Mouse (Mus musculus): ENCODE results near the gene Hist1h2ba. TPM values are rescaled to one million over a fixed set of nuclear protein-coding genes. Genes with fewer than 3 reads are reported as not detected.

Hist1h2ba gene
- not detected for total RNA-seq (2022)

DNA sequence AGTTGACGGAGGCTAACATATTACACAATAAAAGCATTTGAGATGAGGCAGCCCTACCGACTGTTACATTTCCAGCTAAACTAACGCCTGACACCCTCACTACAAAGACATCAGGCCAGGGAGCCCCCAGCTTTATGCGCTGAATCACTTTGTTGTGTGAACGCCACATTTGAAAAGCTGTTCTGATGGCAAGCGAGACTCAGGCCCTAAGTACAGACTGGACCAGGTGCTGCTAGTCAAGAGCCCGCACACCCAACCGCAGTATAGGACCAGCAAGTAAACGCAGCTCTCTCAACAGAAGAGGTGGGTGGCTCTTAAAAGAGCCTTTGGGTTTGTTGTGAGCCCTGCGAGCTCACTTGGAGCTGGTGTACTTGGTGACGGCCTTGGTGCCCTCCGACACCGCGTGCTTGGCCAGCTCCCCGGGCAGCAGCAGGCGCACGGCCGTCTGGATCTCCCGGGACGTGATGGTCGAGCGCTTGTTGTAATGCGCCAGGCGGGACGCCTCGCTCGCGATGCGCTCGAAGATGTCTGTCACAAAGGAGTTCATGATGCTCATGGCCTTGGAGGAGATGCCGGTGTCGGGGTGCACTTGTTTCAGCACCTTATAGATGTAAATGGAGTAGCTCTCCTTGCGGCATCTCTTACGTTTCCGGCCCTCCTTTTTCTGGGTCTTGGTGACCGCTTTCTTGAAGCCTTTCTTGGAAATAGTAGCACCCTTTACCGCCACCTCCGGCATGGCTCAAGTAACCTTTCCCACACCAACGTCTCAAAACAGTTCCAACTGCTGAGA is at the start of gene Hist1h2ba:
Gene Hist1h2ba (minus strand): TSS at position 736 of the 790 bp plus-strand sequence.
- no peak for DNase-seq

- DNase-seq, result no peak
These were observed 38.3 kb upstream of the Hist1h2ba start for GRCm38 (mm10) chr13:23972271-23972670.

DNA sequence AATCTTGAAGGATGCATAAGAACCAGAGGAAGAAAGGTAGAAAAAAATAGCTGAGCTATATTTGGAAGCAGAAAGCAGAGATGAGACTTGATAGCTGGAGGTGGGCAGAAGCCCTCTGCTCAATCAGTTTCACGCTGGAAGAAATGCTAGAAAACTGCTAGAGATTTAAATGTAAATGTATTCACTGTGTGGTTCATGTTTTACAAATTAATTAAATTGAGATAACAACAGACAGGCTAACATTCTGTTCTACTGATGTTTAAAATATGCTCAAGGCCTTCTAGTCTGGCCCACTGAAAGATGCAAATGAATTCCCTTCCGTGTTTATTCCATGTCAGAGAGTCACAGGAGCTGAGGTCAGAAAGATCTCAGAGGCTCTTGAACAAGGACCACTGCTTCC is 37.9 kb upstream of the Hist1h2ba start:
- no peak for DNase-seq

- DNase-seq, result no peak
These were observed 31.0 kb upstream of the Hist1h2ba start for GRCm38 (mm10) chr13:23964909-23965308.

DNA sequence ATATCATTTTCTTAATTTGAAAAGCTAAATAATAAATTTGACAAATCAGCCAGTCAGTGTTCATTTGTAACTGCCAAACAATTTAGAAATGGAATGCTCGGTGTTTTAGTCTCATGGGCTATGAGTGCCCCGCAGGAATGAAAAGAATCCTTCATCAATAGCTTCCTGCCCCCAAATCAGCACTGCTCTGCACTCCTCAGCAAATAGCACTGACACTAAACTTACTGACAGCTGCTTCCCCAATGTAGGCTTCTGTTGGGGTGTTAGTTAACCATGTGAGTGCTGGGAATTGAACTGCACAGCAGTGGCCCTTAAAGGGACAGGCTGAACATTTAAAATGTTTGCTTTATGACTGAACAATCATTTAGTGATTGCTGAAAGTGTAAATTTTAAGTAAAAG is 25.8 kb upstream of the Hist1h2ba start:
- DNase-seq, result no peak

- DNase-seq, result peak; percentile 39
These were observed 17.0 kb upstream of the Hist1h2ba start for GRCm38 (mm10) chr13:23950928-23951327.

- no peak for DNase-seq
These were observed 15.7 kb upstream of the Hist1h2ba start for GRCm38 (mm10) chr13:23949484-23950246.

DNA sequence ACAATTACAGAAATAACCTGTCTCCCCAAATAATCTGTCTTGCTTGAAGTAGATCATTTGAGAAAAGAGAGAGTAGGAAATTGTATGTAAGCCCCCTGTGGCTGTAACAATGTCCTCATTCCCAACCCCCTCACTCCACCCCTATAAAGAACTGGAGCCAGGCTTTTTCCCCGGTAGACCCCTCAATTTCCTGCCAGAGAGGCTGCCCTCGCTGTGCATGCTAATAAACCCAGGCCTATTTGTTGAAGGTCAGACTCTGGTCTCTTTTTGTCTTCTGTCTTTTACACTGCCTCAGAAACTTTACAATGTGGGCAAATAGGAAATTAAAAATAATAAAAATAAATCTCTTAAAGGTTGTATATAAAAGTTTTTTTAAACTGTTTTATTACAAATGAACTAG is 12.3 kb upstream of the Hist1h2ba start:
- no peak for DNase-seq

DNA sequence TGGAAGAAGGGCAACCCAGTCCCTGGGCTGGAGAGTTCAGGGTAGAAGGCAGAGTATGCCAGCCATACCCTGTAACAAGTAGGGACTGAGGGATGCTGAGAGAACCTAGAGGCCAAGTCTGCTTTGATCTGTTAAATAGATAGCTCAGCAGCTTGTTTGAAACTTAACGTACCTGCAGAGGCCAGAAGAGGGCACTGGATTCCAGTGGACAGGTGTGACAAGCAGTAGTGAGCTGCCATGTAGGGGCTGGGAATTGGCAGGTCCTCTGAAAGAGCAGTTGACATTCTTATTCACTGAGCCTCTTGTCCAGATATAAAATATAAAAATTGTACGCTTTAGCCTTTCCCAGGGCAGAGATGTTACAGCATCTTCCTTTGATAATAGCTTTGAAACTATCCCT is 8.9 kb upstream of the Hist1h2ba start:
- DNase-seq, result no peak

DNA sequence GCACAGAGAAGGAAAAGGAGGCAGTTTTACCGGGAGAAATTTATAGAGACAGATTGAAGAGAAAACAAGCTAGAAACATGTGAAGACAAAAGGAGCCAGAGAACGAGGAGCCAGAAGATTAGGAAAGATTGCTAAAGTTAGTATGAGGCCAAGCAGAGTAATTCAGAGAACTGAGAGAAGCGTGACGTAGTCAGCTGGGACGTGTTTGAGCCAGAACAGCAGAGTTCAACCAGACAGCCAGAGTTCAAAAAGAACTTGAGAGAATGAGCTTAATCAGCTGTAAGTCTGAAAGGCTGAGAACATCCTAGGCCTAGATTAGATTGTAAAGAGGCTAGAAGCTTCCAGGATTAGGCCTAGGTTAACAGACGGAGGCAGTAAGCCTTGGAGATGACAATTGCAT is 6.3 kb upstream of the Hist1h2ba start:
- DNase-seq, result no peak

DNA sequence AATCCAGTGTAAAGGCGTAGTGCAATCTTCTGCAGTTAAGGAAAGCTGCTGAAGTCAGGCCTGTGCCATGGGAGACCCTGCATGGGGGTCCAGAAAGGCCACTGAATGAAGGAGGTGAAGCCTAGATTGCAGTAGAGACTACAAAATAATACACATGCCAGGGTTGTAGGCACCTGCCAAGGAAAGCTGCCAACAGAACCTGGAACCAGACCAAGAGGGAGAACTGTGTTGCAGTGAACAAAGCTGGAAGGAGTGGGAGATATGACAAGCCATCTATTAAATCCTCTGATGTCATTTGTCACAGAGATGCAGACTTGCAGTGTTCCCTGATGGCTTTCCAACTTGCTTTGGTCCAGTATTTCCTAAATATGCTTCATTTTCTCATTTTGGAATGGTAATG is 4.7 kb upstream of the Hist1h2ba start:
- DNase-seq, result no peak

GRCm38 (mm10) chr13:23934211-23934520 is 210 bp upstream of the Hist1h2ba start, which contains the start of gene Hist1h2aa:
Hist1h2aa (plus strand) TSS chr13:23934462.
- no peak for DNase-seq

DNA sequence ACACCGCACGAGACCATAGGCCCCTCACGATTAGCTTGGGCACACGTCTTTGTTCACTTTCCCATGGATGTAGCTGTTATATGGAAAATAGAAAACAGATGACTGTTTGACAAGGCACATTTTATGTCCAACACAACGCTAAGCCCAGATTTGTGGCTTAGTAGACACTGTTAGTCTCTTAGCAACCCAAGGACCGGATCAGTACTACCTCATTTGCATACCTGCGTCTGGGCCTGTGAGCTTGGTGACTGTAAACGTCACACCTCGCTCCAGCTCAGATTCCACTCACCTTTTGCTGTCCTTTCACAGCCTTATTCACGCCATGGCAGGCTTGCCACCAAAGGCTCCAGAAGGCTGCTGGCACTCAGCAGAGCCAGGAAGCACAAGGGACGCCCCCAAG is 3.1 kb downstream of the Hist1h2ba start:
- DNase-seq, result no peak

DNA sequence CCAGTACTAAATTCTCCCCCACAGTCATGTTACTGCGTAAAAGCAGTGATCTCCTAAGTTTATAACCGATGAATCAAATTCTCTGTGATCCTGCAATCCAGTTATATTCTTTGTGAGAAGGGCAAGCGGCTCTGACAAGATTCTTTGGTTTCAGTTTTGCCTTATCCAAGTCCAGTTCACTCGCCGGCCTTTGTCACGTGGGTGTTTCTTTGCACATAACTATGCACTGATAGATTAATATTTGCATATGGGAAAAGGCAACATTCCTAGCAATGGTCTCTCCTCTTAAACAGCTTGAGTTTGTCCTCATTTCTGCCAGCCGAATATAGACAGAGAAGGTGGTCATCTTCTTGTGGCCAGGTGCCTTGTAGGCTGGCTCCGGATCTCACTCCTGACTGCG is 3.5 kb downstream of the Hist1h2ba start:
- DNase-seq, result no peak

DNA sequence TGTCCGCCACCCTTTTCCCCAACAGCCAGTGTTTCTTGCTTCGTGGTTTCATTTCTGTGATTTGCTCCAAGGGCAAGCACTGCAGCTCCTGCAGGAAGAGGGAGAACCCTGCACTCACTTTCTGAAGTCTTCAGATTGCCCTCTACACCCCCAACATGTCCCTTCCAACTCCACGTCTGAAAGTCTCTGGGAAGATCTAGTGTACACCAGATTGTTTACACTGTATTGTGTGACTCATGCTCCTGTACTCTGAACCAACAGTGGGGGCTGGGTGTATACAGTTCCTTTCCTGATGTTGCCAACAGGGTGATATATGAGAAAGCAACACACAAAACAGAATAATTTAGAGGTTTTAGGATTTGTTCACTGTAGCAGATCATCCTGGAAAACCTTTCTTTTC is 5.3 kb downstream of the Hist1h2ba start:
- DNase-seq, result no peak

GRCm38 (mm10) chr13:23925792-23926191 is 8.2 kb downstream of the Hist1h2ba start:
- DNase-seq, result no peak

GRCm38 (mm10) chr13:23917674-23918073 is 16.3 kb downstream of the Hist1h2ba start:
- no peak for DNase-seq

DNA sequence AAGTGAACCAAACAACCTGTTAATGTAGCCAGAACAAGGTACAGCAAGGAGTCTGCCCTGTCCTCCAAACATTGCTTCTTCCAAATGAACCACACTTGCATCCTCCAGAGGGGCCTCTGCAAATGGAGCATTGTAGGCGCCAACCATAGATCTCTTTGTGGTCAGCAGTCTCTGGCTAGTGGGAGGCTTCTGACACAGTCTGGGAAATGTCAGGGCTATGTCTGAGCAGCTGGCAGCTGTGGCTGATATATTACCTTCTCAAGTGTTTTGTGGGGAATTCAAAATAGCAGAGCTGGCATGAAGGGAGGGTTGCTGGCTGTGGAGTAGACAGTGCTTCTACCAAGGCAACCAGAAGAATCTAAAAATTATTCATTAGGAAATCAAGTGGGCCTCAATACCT is 17.8 kb downstream of the Hist1h2ba start:
- DNase-seq, result peak; percentile 62

DNA sequence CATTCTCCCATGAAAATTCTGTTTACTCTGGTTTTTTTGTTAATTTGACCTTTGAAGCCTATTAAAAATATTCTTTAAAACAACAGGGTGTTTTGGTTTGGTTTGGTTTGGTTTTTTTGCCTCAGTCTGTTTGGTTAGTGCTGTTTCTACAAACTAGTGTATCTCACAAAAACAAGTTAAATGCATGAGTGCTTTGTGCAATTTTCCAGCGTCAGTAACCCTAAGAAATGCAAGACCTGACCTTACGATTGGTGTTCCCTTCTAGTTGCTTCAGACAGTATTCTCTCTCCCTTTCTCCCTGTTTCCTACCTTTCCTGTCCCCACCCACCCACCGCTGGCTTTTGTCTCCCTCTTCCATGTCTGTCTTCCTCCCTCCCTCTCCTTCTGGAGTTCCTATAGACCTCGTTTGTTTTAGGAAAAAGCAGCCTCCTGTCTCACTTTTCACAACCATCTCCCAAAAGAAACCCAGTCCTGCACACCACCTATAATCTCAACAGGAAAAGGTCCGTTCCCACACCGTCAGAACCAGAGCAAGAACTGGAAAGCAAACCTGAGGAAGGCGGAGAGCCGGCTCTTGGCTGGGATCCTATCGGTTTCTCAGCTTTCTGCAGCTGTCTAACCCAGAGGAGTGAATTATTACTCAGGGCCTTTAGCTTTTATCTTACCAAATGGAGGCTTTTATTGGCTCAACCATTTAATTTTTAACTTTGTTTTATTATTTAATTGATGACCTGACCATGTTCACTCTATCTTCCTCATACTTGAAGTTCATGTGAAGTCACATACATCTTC is 19.4 kb downstream of the Hist1h2ba start, which contains the start of gene Slc17a4:
Gene Slc17a4 (minus strand): TSS at position 634 of the 792 bp plus-strand sequence.
- DNase-seq, result no peak

- DNase-seq, result peak; percentile 41
These were observed 20.1 kb downstream of the Hist1h2ba start for GRCm38 (mm10) chr13:23913791-23914306.

DNA sequence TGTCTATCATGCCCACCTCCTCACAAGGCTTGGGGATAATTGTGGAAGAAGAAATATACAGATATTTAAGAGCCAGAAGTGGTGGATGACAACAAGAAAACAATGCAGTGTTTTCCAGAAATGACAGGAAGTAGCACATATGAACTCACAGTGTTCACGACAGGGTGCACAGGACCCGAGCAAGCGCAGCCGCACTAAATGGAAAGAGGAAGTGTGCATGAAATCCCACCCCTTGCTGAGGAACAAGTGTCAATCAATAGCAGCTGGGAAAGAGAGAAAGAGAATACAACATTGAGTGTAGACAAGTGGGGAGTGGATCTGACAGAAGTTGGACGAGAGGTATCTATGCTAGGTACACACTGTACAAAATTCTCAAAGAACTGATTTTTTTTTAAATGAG is 22.6 kb downstream of the Hist1h2ba start:
- no peak for DNase-seq

GRCm38 (mm10) chr13:23910121-23910520 is 23.8 kb downstream of the Hist1h2ba start:
- no peak for DNase-seq

DNA sequence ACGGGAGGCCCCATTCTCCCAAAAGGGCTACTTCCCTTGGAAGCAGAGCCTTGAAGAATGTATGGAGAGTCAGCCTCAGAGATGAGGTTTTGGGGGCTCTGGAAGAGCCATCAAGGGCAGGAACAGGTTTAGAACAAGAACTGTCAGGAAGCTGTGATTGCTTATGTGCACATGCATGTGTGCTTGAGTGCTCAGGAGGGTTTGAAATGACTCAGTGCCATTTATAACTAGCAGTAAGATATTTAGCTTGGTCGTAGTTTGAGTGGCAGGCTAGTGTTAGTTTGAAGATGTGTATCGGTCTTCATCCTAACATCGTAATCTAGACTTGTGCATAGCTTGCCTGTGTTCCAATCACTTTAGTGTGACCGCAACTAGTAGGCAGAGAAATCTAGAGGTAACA is 27.1 kb downstream of the Hist1h2ba start:
- DNase-seq, result no peak

Measured in adrenal gland, adult 8-10 months (tissue).